Mouse (Mus musculus) intestine, postnatal 0 days (tissue): ENCODE measurements around the gene Rgp1. TPM values are rescaled to one million over a fixed set of nuclear protein-coding genes. Genes with fewer than 3 reads are reported as not detected.
"Not testable (repeated sequence)": the region's sequence is repeated elsewhere in the genome, so short reads cannot be mapped to it uniquely, and the experiment has no call there.

Source experiments
- ATAC-seq: fragments of 200-750 bp; cut with Nextera tagmentation; 2 replicates; pipeline ENCODE4 v1.8.0; 2017; ENCODE audit warnings: mild to moderate bottlenecking, moderate TSS enrichment, moderate library complexity
- H3K27ac ChIP-seq: fragments of 300-500 bp; sonication (generic); 2 replicates; pipeline ENCODE4 v1.5.1; 2014; ENCODE audit warnings: mild to moderate bottlenecking, low read depth, low read length, moderate library complexity
- H3K27me3 ChIP-seq: fragments of 300-500 bp; sonication (generic); replicated peaks from 2 replicates; pipeline ENCODE4 v1.6.1; 2014; ENCODE audit warnings: low read length, mixed read lengths; ENCODE audit not compliant: control insufficient read depth, insufficient read depth
- H3K36me3 ChIP-seq: fragments of 300-500 bp; sonication (generic); 2 replicates; pipeline ENCODE4 v1.6.1; 2014; ENCODE audit warnings: mild to moderate bottlenecking, moderate library complexity; ENCODE audit not compliant: control insufficient read depth, insufficient read depth
- H3K4me1 ChIP-seq: fragments of 300-500 bp; sonication (generic); replicated peaks from 2 replicates; pipeline ENCODE4 v1.6.1; 2014; ENCODE audit warnings: antibody characterized with exemption, low read length, mixed read lengths; ENCODE audit not compliant: control insufficient read depth, insufficient read depth
- H3K4me2 ChIP-seq: fragments of 300-500 bp; sonication (generic); replicated peaks from 2 replicates; pipeline ENCODE4 v1.6.1; 2014; ENCODE audit warnings: low read depth, mild to moderate bottlenecking, moderate library complexity
- H3K4me3 ChIP-seq: fragments of 300-500 bp; sonication (generic); 2 replicates; pipeline ENCODE4 v1.5.1; 2014; ENCODE audit warnings: low read depth, low read length
- H3K9ac ChIP-seq: fragments of 300-500 bp; sonication (generic); 2 replicates; pipeline ENCODE4 v1.6.1; 2014; ENCODE audit warnings: mild to moderate bottlenecking, low read depth, low read length
- H3K9me3 ChIP-seq: fragments of 300-500 bp; sonication (generic); 2 replicates; pipeline ENCODE4 v1.6.1; 2016; ENCODE audit warnings: mixed run types; ENCODE audit not compliant: control insufficient read depth
- CTCF ChIP-seq: sonication (generic); IDR thresholded peaks from 2 replicates; pipeline ENCODE4 v1.5.1; 2016; ENCODE audit warnings: low read depth, mild to moderate bottlenecking, control low read depth, antibody characterized with exemption, moderate library complexity
- WGBS: fragments of 180-500 bp; shearing (Covaris S2); extraction: QIAGEN DNeasy Blood & Tissue Kit; methylation state at CpG from one replicate; pipeline ENCODE4 v1.1.7; 2014; 5-methylcytosine and 5-hydroxymethylcytosine counted together
- polyA plus RNA-seq: library from polyadenylated mRNA; unstranded; fragments of >200 nt; fragmentation: Nextera tagmentation; extraction: Ambion mirVana; gene quantifications from 2 replicates; pipeline ENCODE4 v1.2.1, GENCODE M21; 2015

Rgp1 gene
- polyA plus RNA-seq, 1 experiment from 2014 or later = 11.3 TPM

- Histone ChIP-seq H3K4me1 (no peaks in the 10 kb centered on the region), H3K4me3 (no peak overlapping the region), H3K9me3 (no peaks in the 10 kb centered on the region), H3K4me2 (no peak overlapping the region), H3K9ac (no peak overlapping the region), H3K27ac (no peak overlapping the region), H3K27me3 (no peaks in the 10 kb centered on the region), H3K36me3 (peaks cover 36% of the 10 kb centered on the region)
- ATAC-seq = no peak
- no peak for TF ChIP-seq CTCF
- 53% methylated on average over 10 of the region's 10 CpGs for WGBS
These were observed 7.2 kb downstream of the Rgp1 start for GRCm38 (mm10) chr4:43585682-43586081.

DNA sequence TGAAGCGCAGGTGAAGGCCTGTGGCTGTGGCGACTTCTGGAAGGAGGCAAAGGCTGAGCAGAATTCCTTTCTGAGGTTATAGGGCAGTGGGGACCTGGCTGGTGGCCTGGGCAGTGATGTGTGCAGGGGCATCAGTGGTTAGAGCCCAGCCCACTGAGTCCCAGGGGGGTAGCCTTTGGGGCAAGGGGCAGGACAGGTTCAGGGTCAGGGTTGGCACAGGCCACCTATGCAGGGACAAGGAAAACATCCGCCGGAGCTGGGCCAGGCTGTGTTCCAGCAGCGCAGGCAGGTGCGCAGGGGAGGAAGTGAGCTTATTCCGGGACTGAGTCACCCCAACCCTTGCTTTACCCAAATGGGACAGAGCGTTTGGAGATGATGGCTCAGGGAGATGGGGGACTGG is 7.9 kb downstream of the Rgp1 start:
- no peak for TF ChIP-seq CTCF
- Histone ChIP-seq H3K4me1 (no peaks in the 10 kb centered on the region), H3K36me3 (peaks cover 29% of the 10 kb centered on the region), H3K27me3 (no peaks in the 10 kb centered on the region), H3K9ac (no peak overlapping the region), H3K4me3 (no peak overlapping the region), H3K27ac (no peak overlapping the region), H3K4me2 (no peak overlapping the region), H3K9me3 (no peaks in the 10 kb centered on the region)
- no peak for ATAC-seq
- WGBS = 70% methylated on average over 8 of the region's 8 CpGs

GRCm38 (mm10) chr4:43587681-43588080 is 9.2 kb downstream of the Rgp1 start:
- H3K27me3 ChIP-seq = no peaks in the 10 kb centered on the region
- no peak overlapping the region for H3K9ac ChIP-seq
- no peak overlapping the region for H3K27ac ChIP-seq
- no peak for TF ChIP-seq CTCF
- ATAC-seq = 0 out of 2 replicates have a peak, but pooled peaks have one; percentile 6
- peaks cover 17% of the 10 kb centered on the region; the same call in 1 of the 2 replicates for H3K36me3 ChIP-seq
- no peak overlapping the region for H3K4me2 ChIP-seq
- no peaks in the 10 kb centered on the region for H3K9me3 ChIP-seq
- WGBS = 37% methylated on average over 7 of the region's 7 CpGs
- H3K4me3 ChIP-seq = no peak overlapping the region
- H3K4me1 ChIP-seq = no peaks in the 10 kb centered on the region

GRCm38 (mm10) chr4:43591543-43591942 is 13.0 kb downstream of the Rgp1 start:
- TF ChIP-seq CTCF = no peak
- no peaks in the 10 kb centered on the region for H3K9me3 ChIP-seq
- no peaks in the 10 kb centered on the region for H3K4me1 ChIP-seq
- no peak overlapping the region for H3K9ac ChIP-seq
- H3K27ac ChIP-seq = no peak overlapping the region
- no peak overlapping the region for H3K4me3 ChIP-seq
- 33% methylated on average over 5 of the region's 5 CpGs for WGBS
- no peaks in the 10 kb centered on the region for H3K27me3 ChIP-seq
- no peak for ATAC-seq
- no peaks in the 10 kb centered on the region for H3K36me3 ChIP-seq
- no peak overlapping the region for H3K4me2 ChIP-seq

DNA sequence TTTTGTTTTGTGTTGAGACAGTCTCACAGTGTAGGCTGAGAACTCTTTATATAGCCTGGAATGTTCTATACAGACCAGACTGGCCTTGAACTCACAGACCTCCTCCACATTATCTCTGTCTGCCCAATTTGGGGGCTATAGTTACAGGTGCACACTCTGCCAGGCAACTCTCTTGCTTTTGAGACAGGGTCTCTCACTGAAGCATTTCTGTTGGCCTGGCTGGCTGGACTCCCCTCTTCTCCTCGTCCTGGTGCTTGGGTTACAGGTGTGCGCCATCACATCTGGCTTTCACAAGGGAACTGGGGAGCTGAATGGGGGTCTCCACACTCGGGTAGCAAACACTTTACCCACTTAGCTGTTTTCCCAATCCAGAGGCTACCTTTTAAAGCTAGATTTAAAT is 13.4 kb downstream of the Rgp1 start:
- Histone ChIP-seq H3K9ac (no peak overlapping the region), H3K27me3 (no peaks in the 10 kb centered on the region), H3K36me3 (no peaks in the 10 kb centered on the region), H3K27ac (no peak overlapping the region), H3K4me1 (no peaks in the 10 kb centered on the region), H3K4me3 (no peak overlapping the region), H3K9me3 (no peaks in the 10 kb centered on the region), H3K4me2 (no peak overlapping the region)
- no peak for TF ChIP-seq CTCF
- 69% methylated on average over 3 of the region's 3 CpGs for WGBS
- no peak for ATAC-seq

DNA sequence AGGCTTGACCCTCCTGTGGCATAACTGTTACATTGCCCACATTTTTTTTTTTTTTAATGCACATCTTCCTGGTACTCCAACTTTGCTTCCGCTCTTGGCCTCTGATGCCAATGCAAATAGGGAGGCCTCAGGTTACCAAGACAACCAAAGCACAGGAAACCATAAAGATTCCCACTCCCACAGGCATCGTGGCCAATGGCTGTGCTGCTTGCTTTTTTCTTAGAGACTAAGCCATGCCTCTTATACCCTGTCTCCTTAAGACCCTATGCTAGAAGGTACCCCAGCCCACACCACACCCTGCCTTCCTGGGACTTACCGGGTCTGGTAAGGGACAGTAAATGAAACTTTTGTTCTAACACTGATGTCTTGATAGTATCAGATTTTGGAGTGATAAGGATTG is 14.9 kb downstream of the Rgp1 start:
- Histone ChIP-seq H3K9ac (no peak overlapping the region), H3K4me1 (no peaks in the 10 kb centered on the region), H3K36me3 (no peaks in the 10 kb centered on the region), H3K27ac (no peak overlapping the region), H3K4me2 (no peak overlapping the region), H3K27me3 (no peaks in the 10 kb centered on the region), H3K9me3 (no peaks in the 10 kb centered on the region), H3K4me3 (no peak overlapping the region)
- 32% methylated on average over 3 of the region's 3 CpGs for WGBS
- ATAC-seq = no peak
- no peak for TF ChIP-seq CTCF

DNA sequence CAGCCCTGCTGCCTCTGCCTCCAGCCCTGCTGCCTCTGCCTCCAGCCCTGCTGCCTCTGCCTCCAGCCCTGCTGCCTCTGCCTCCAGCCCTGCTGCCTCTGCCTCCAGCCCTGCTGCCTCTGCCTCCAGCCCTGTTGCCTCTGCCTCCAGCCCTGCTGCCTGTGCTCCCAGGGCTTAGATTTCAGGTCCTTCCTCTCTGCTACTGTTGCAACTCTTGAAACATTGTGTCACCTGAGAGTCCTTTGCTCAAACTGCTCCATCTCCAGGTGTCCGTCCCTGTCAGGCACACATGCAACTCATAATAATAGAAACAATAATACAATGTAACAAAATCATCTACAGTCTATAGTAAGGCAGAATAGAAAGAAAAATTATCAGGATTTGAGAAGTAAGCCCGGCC is 18.1 kb downstream of the Rgp1 start:
- H3K4me1 ChIP-seq, H3K36me3 ChIP-seq, H3K4me3 ChIP-seq, H3K27me3 ChIP-seq, H3K9me3 ChIP-seq, H3K27ac ChIP-seq, H3K9ac ChIP-seq, ATAC-seq, H3K4me2 ChIP-seq: not testable (repeated sequence)
- WGBS = 86% methylated on average over 2 of the region's 2 CpGs
